Comparison of ENCODE assay signal across 8 mouse cellular contexts in genomic region chr11:4219317-4219751, GRCm38 (mm10). TPM values are rescaled to one million over a fixed set of nuclear protein-coding genes. Genes with fewer than 3 reads are reported as not detected.
DNase-seq lines count a peak whose midpoint lies in the region; ATAC-seq and TF ChIP-seq lines count a peak whose summit lies in the region.

No protein-coding gene starts in this region.

- 4% methylated on average over 2 of the region's 2 CpGs for WGBS in heart, adult 2 months
- WGBS in heart, embryonic 10.5 days, result 4% methylated on average over 2 of the region's 2 CpGs
- 15% methylated on average over 2 of the region's 2 CpGs for WGBS in embryonic facial prominence, embryonic 11.5 days
- WGBS in hindbrain, embryonic 16.5 days, result 9% methylated on average over 2 of the region's 2 CpGs
- 3% methylated on average over 2 of the region's 2 CpGs for WGBS in midbrain, postnatal 0 days

- peak; percentile 80 to 84 for DNase-seq in heart, adult 2 months
- DNase-seq in heart, embryonic 10.5 days (ENCODE audit: low spot score), result no peak
- peak; percentile 93 for DNase-seq in adipocyte (ENCODE audit: low spot score)
- peak; percentile 70 for DNase-seq in embryonic facial prominence, embryonic 11.5 days (ENCODE audit: low spot score)
- peak; percentile 34 to 65 for DNase-seq in left cerebral cortex, adult 8-10 months (ENCODE audit: low spot score in 2 of 2)
- DNase-seq in midbrain, postnatal 0 days (ENCODE audit: low spot score), result peak; percentile 77
- peak; percentile 48 for DNase-seq in testis, postnatal 14 days (ENCODE audit: low spot score)

- TF ChIP-seq CTCF in heart, adult 2 months (IDR thresholded peaks at IDR 0.05), result peak; percentile 91
- peak; percentile 84 for TF ChIP-seq CTCF in midbrain, postnatal 0 days (IDR thresholded peaks at IDR 0.05)

- H3K27ac ChIP-seq in heart, adult 2 months, result peak overlapping the region; percentile 96
- no peak overlapping the region for H3K27ac ChIP-seq in heart, embryonic 10.5 days
- H3K27ac ChIP-seq in embryonic facial prominence, embryonic 11.5 days (replicated peaks; ENCODE audit: low read depth, low read length), result no peak overlapping the region
- peak overlapping the region; percentile 1; the same call in 1 of the 2 replicates for H3K27ac ChIP-seq in hindbrain, embryonic 16.5 days (ENCODE audit: low read depth, low read length)
- H3K27ac ChIP-seq in midbrain, postnatal 0 days (ENCODE audit: low read depth, low read length), result no peak overlapping the region; the same call in 1 of the 2 replicates

- H3K79me2 ChIP-seq in heart, adult 2 months (replicated peaks; ENCODE audit: control insufficient read depth, insufficient read depth, low read length), result no peaks in the 10 kb centered on the region

- H3K36me3 ChIP-seq in heart, adult 2 months (ENCODE audit: control insufficient read depth, insufficient read depth, low read length), result peaks cover 2% of the 10 kb centered on the region; the same call in 1 of the 2 replicates
- peaks cover 12% of the 10 kb centered on the region; the same call in 1 of the 2 replicates for H3K36me3 ChIP-seq in heart, embryonic 10.5 days
- H3K36me3 ChIP-seq in embryonic facial prominence, embryonic 11.5 days (replicated peaks; ENCODE audit: control insufficient read depth, insufficient read depth, low read depth, low read length), result no peaks in the 10 kb centered on the region
- peaks cover 4% of the 10 kb centered on the region for H3K36me3 ChIP-seq in hindbrain, embryonic 16.5 days (ENCODE audit: control insufficient read depth, insufficient read depth, low read length)
- H3K36me3 ChIP-seq in midbrain, postnatal 0 days (ENCODE audit: insufficient read depth, low read length), result peaks cover 12% of the 10 kb centered on the region

- no peaks in the 10 kb centered on the region for H3K9me3 ChIP-seq in heart, embryonic 10.5 days
- H3K9me3 ChIP-seq in embryonic facial prominence, embryonic 11.5 days (replicated peaks; ENCODE audit: control insufficient read depth, low read length), result no peaks in the 10 kb centered on the region
- H3K9me3 ChIP-seq in hindbrain, embryonic 16.5 days (ENCODE audit: control insufficient read depth, low read length), result peaks cover 5% of the 10 kb centered on the region; the same call in 1 of the 2 replicates
- no peaks in the 10 kb centered on the region for H3K9me3 ChIP-seq in midbrain, postnatal 0 days (ENCODE audit: low read length)

- TF ChIP-seq EP300 in heart, adult 2 months (IDR thresholded peaks at IDR 0.05; ENCODE audit: insufficient read depth, low read depth, low read length), result peak; percentile 97

- no peak overlapping the region for H3K4me2 ChIP-seq in embryonic facial prominence, embryonic 11.5 days (ENCODE audit: low read depth, low read length)
- no peak overlapping the region for H3K4me2 ChIP-seq in hindbrain, embryonic 16.5 days (ENCODE audit: low read length)
- H3K4me2 ChIP-seq in midbrain, postnatal 0 days (ENCODE audit: low read depth, low read length, poor library complexity, severe bottlenecking), result no peak overlapping the region

- intact Hi-C loops in heart, adult 2 months (cut with DNase I), result loop anchor here (1.0 to 2.0 kb wide), 4 partner anchors 17 to 84 kb away; partner anchors contain the start of genes Ccdc157, Rnf215 and Sf3a1

- 0 out of 2 replicates have a peak, but pooled peaks have one; percentile 31 for TF ChIP-seq POLR2A in heart, adult 2 months (IDR thresholded peaks at IDR 0.05; ENCODE audit: insufficient read depth, low read depth, low read length)

- no peaks in the 10 kb centered on the region for H3K27me3 ChIP-seq in heart, adult 2 months (ENCODE audit: control insufficient read depth, insufficient read depth, low read length)
- H3K27me3 ChIP-seq in heart, embryonic 10.5 days (ENCODE audit: insufficient read depth, poor library complexity, severe bottlenecking), result peaks cover 30% of the 10 kb centered on the region
- H3K27me3 ChIP-seq in embryonic facial prominence, embryonic 11.5 days (ENCODE audit: control insufficient read depth, insufficient read depth, low read length), result peaks cover 7% of the 10 kb centered on the region; the same call in 1 of the 2 replicates
- peaks cover 11% of the 10 kb centered on the region for H3K27me3 ChIP-seq in hindbrain, embryonic 16.5 days (replicated peaks; ENCODE audit: control insufficient read depth, insufficient read depth, low read length)
- peaks cover 15% of the 10 kb centered on the region for H3K27me3 ChIP-seq in midbrain, postnatal 0 days (ENCODE audit: insufficient read depth, low read length)

- no peak for ATAC-seq in embryonic facial prominence, embryonic 11.5 days (replicated peaks; ENCODE audit: insufficient number of reproducible peaks, low FRiP score, low TSS enrichment, low read depth)
- peak; percentile 52; the same call in 1 of the 2 replicates for ATAC-seq in hindbrain, embryonic 16.5 days
- ATAC-seq in midbrain, postnatal 0 days (ENCODE audit: low FRiP score), result no peak

- H3K4me3 ChIP-seq in heart, adult 2 months, result peak overlapping the region; percentile 77
- H3K4me3 ChIP-seq in heart, embryonic 10.5 days, result no peak overlapping the region
- no peak overlapping the region for H3K4me3 ChIP-seq in embryonic facial prominence, embryonic 11.5 days (ENCODE audit: low read depth, low read length)
- H3K4me3 ChIP-seq in hindbrain, embryonic 16.5 days (ENCODE audit: low read length), result no peak overlapping the region
- no peak overlapping the region for H3K4me3 ChIP-seq in midbrain, postnatal 0 days (ENCODE audit: low read depth, low read length)

- peak overlapping the region; percentile 74 for H3K9ac ChIP-seq in heart, adult 2 months (ENCODE audit: low read depth, low read length)
- no peak overlapping the region for H3K9ac ChIP-seq in embryonic facial prominence, embryonic 11.5 days (replicated peaks; ENCODE audit: low read length)
- no peak overlapping the region for H3K9ac ChIP-seq in hindbrain, embryonic 16.5 days (ENCODE audit: low read depth, low read length)
- no peak overlapping the region for H3K9ac ChIP-seq in midbrain, postnatal 0 days (replicated peaks; ENCODE audit: low read length, poor library complexity, severe bottlenecking)

- H3K4me1 ChIP-seq in heart, adult 2 months (ENCODE audit: control insufficient read depth, insufficient read depth, low read length), result peaks cover 15% of the 10 kb centered on the region
- peaks cover 39% of the 10 kb centered on the region for H3K4me1 ChIP-seq in heart, embryonic 10.5 days
- H3K4me1 ChIP-seq in embryonic facial prominence, embryonic 11.5 days (ENCODE audit: control insufficient read depth, insufficient read depth, low read length), result no peaks in the 10 kb centered on the region; the same call in 1 of the 2 replicates
- H3K4me1 ChIP-seq in hindbrain, embryonic 16.5 days (ENCODE audit: control insufficient read depth, insufficient read depth, low read depth, low read length), result peaks cover 6% of the 10 kb centered on the region; the same call in 1 of the 2 replicates
- no peaks in the 10 kb centered on the region for H3K4me1 ChIP-seq in midbrain, postnatal 0 days (ENCODE audit: insufficient read depth, low read length)

RNA-seq across cellular contexts. Expression of gene Castor1, which starts 1.3 kb away (rescaled TPM):
- 1 to 10 TPM; 4.0 to 5.9 TPM for total RNA-seq in heart, adult 2 months (2021)
- 10.7 and 13.5 TPM in 2 replicates for polyA plus RNA-seq in heart, adult 2 months (2012; rRNA removed)
- polyA plus RNA-seq in heart, embryonic 10.5 days (2016; fragmentation: Nextera tagmentation; extraction: Ambion mirVana), result 1.5 and 1.7 TPM in 2 replicates
- 1.7 and 2.3 TPM in 2 replicates for polyA plus RNA-seq in embryonic facial prominence, embryonic 11.5 days (2014; fragmentation: Nextera tagmentation; extraction: Ambion mirVana)
- polyA plus RNA-seq in hindbrain, embryonic 16.5 days (2015; fragmentation: Nextera tagmentation; extraction: Ambion mirVana), result 6.7 and 7.4 TPM in 2 replicates
- 1 to 10 TPM; 3.1 to 5.9 (median 4.4) TPM for total RNA-seq in left cerebral cortex, adult 8-10 months (2022)
- 9.7 and 10.6 TPM in 2 replicates for total RNA-seq in midbrain, postnatal 0 days (2014; rRNA removed)
- polyA plus RNA-seq in midbrain, postnatal 0 days (2015; fragmentation: Nextera tagmentation; extraction: Ambion mirVana), result 4.9 and 7.5 TPM in 2 replicates

RNA-seq across cellular contexts. Expression of gene Osm, which starts 16.9 kb away (rescaled TPM):
- total RNA-seq in heart, adult 2 months (2021), result under 1 TPM; 0.13 to 0.14 TPM
- 0.14 and 0.15 TPM in 2 replicates for polyA plus RNA-seq in heart, adult 2 months (2012; rRNA removed)
- 0.05 and 0.06 TPM in 2 replicates for polyA plus RNA-seq in heart, embryonic 10.5 days (2016; fragmentation: Nextera tagmentation; extraction: Ambion mirVana)
- not detected in 2 replicates for polyA plus RNA-seq in embryonic facial prominence, embryonic 11.5 days (2014; fragmentation: Nextera tagmentation; extraction: Ambion mirVana)
- polyA plus RNA-seq in hindbrain, embryonic 16.5 days (2015; fragmentation: Nextera tagmentation; extraction: Ambion mirVana), result not detected in 2 replicates
- under 1 TPM in 2 of 4 experiments, not detected in 2; 0.53 to 0.55 TPM for total RNA-seq in left cerebral cortex, adult 8-10 months (2022)
- total RNA-seq in midbrain, postnatal 0 days (2014; rRNA removed), result 0.16 TPM in 1 of 2 replicates, not detected in the other
- 0.10 and 0.14 TPM in 2 replicates for polyA plus RNA-seq in midbrain, postnatal 0 days (2015; fragmentation: Nextera tagmentation; extraction: Ambion mirVana)

RNA-seq across cellular contexts. Expression of gene Tbc1d10a, which starts 32.7 kb away (rescaled TPM):
- total RNA-seq in heart, adult 2 months (2021), result 10 to 100 TPM; 10.1 to 10.7 TPM
- polyA plus RNA-seq in heart, adult 2 months (2012; rRNA removed), result 17.3 and 22.3 TPM in 2 replicates
- polyA plus RNA-seq in heart, embryonic 10.5 days (2016; fragmentation: Nextera tagmentation; extraction: Ambion mirVana), result 18.7 and 22.0 TPM in 2 replicates
- 15.9 and 18.1 TPM in 2 replicates for polyA plus RNA-seq in embryonic facial prominence, embryonic 11.5 days (2014; fragmentation: Nextera tagmentation; extraction: Ambion mirVana)
- polyA plus RNA-seq in hindbrain, embryonic 16.5 days (2015; fragmentation: Nextera tagmentation; extraction: Ambion mirVana), result 37.6 and 41.0 TPM in 2 replicates
- total RNA-seq in left cerebral cortex, adult 8-10 months (2022), result 10 to 100 TPM; 24.1 to 33.2 (median 28.3) TPM
- total RNA-seq in midbrain, postnatal 0 days (2014; rRNA removed), result 41.9 and 48.4 TPM in 2 replicates
- polyA plus RNA-seq in midbrain, postnatal 0 days (2015; fragmentation: Nextera tagmentation; extraction: Ambion mirVana), result 31.9 and 36.2 TPM in 2 replicates

RNA-seq across cellular contexts. Expression of gene Lif, which starts 38.0 kb away (rescaled TPM):
- under 1 TPM; 0.21 to 0.36 TPM for total RNA-seq in heart, adult 2 months (2021)
- polyA plus RNA-seq in heart, adult 2 months (2012; rRNA removed), result 1.5 TPM in 2 replicates
- polyA plus RNA-seq in heart, embryonic 10.5 days (2016; fragmentation: Nextera tagmentation; extraction: Ambion mirVana), result 0.11 and 0.21 TPM in 2 replicates
- polyA plus RNA-seq in embryonic facial prominence, embryonic 11.5 days (2014; fragmentation: Nextera tagmentation; extraction: Ambion mirVana), result 0.07 and 0.14 TPM in 2 replicates
- polyA plus RNA-seq in hindbrain, embryonic 16.5 days (2015; fragmentation: Nextera tagmentation; extraction: Ambion mirVana), result 0.05 TPM in 1 of 2 replicates, not detected in the other
- total RNA-seq in left cerebral cortex, adult 8-10 months (2022), result 1 to 10 TPM in 1 of 4 experiments, under 1 TPM in 3; 0.66 to 1.3 (median 0.94) TPM
- total RNA-seq in midbrain, postnatal 0 days (2014; rRNA removed), result 0.05 TPM in 2 replicates
- polyA plus RNA-seq in midbrain, postnatal 0 days (2015; fragmentation: Nextera tagmentation; extraction: Ambion mirVana), result 0.05 TPM in 1 of 2 replicates, not detected in the other

RNA-seq across cellular contexts. Expression of gene Sf3a1, which starts 59.2 kb away (rescaled TPM):
- total RNA-seq in heart, adult 2 months (2021), result 10 to 100 TPM; 37.2 to 38.7 TPM
- polyA plus RNA-seq in heart, adult 2 months (2012; rRNA removed), result 17.9 and 23.4 TPM in 2 replicates
- 52.7 and 68.6 TPM in 2 replicates for polyA plus RNA-seq in heart, embryonic 10.5 days (2016; fragmentation: Nextera tagmentation; extraction: Ambion mirVana)
- polyA plus RNA-seq in embryonic facial prominence, embryonic 11.5 days (2014; fragmentation: Nextera tagmentation; extraction: Ambion mirVana), result 82.7 and 84.6 TPM in 2 replicates
- 38.7 and 52.4 TPM in 2 replicates for polyA plus RNA-seq in hindbrain, embryonic 16.5 days (2015; fragmentation: Nextera tagmentation; extraction: Ambion mirVana)
- 10 to 100 TPM; 57.1 to 70.2 (median 61.6) TPM for total RNA-seq in left cerebral cortex, adult 8-10 months (2022)
- total RNA-seq in midbrain, postnatal 0 days (2014; rRNA removed), result 46.0 and 49.6 TPM in 2 replicates
- 34.2 and 37.3 TPM in 2 replicates for polyA plus RNA-seq in midbrain, postnatal 0 days (2015; fragmentation: Nextera tagmentation; extraction: Ambion mirVana)

Comparison
In these comparisons a context has a peak if more than half of its experiments do, and no peak if none do; other contexts are left out.
1. H3K27ac ChIP-seq: peak in heart, adult 2 months (single experiment) and hindbrain, embryonic 16.5 days (single experiment); none in heart, embryonic 10.5 days (single experiment), embryonic facial prominence, embryonic 11.5 days (single experiment) and midbrain, postnatal 0 days (single experiment).